Mouse (Mus musculus) forelimb bud, embryonic 11.5 days (tissue): ENCODE results near the gene Olfr1157.

Source experiments
- DNase-seq: peaks from one replicate; pipeline ENCODE4 v3.0.0-alpha.2; 2012; ENCODE audit warnings: low read depth, low spot score

The Olfr1157 gene

GRCm38 (mm10) chr2:87968199-87968598 lies at the start of gene Olfr1157:
TSS of gene Olfr1157 (minus strand) at chr2:87968299.
- DNase-seq, result no peak

GRCm38 (mm10) chr2:88007515-88008318 lies 39.6 kb upstream of the Olfr1157 start, which contains the start of gene Olfr1160:
TSS of gene Olfr1160 (minus strand) at chr2:88008268.
- no peak for DNase-seq

DNA sequence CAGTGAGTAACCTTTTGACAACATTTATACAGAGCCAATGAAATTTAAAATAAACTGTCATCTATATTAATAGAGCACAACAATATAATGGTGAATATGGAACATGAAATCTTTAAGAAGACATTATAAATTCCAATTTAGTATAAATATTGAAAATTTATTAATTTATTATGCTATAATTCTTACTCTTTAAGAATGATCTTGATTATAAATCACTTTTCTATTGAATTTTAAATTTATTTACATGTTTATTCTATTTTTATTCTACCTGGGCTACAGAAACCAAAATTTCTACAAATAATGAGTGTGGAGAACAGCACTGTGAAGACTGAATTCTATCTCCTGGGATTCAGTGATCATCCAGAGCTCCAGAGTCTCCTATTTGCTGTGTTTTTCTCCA lies 21.7 kb upstream of the Olfr1157 start, which contains the start of gene Olfr1158:
Gene Olfr1158 (plus strand): TSS at position 301 of the 400 bp plus-strand sequence.
- no peak for DNase-seq

DNA sequence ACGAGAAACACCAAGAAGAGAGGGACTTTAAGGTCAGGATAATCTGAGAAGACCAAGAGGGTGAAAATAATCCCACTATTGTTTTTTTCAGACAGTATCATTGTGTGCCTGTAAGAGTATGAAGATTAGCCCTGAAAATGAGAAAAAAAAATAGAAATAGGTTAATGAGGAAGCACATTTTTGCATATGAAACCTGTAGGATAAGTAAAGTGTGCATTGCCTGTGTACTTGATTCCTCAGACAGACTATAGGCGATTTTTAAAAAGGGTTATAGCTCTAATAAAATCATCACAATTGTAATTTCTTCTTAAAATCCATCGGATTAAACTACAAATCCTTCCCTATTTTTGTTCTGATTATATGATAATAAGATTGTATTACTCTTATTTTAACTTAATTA lies 6.5 kb upstream of the Olfr1157 start, which contains the start of gene Olfr74:
Gene Olfr74 (minus strand): TSS at position 101 of the 400 bp plus-strand sequence.
- DNase-seq, result no peak

DNA sequence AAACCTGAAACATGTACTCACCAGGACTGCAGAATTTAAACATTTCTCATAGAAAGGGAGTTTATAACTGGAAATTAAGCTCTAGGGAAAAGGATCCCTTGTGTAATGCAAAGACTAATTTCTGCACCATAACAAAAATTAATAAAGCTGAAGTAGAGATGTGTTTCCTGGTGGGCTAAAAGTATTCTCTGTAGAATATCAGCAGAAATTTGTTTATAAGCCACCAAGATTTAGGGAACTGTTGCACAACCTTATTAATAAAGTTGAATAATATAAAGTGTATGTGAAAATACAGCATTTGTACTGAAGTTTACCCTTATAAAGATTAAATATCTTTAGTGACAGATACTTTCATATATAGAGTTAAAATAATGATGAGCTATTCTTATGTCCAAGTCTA lies 15.1 kb downstream of the Olfr1157 start, which contains the start of gene Olfr1156:
Gene Olfr1156 (minus strand): TSS at position 101 of the 400 bp plus-strand sequence.
- no peak for DNase-seq

GRCm38 (mm10) chr2:87945037-87945436 lies 23.1 kb downstream of the Olfr1157 start, which contains the start of gene Olfr1155:
TSS of gene Olfr1155 (minus strand) at chr2:87945137.
- DNase-seq, result no peak
